Mouse (Mus musculus) layer of hippocampus, adult 9-10 months (tissue): ENCODE data around the gene Snx25.
"Not testable (repeated sequence)": the region's sequence is repeated elsewhere in the genome, so short reads cannot be mapped to it uniquely, and the experiment has no call there.

Experiments used
- DNase-seq: peaks from one replicate; pipeline ENCODE4 v3.0.0; 2022; ENCODE audit warnings: low spot score

Gene Snx25

GRCm38 (mm10) chr8:46137336-46137735, 14.6 kb downstream of the Snx25 start:
- DNase-seq = no peak

GRCm38 (mm10) chr8:46135546-46135945, 16.4 kb downstream of the Snx25 start:
- DNase-seq = not testable (repeated sequence)

- DNase-seq = no peak
These were observed 21.5 kb downstream of the Snx25 start for GRCm38 (mm10) chr8:46130426-46130825.

- no peak for DNase-seq
These were observed 29.5 kb downstream of the Snx25 start for GRCm38 (mm10) chr8:46122498-46122897.

GRCm38 (mm10) chr8:46119176-46119575, 32.8 kb downstream of the Snx25 start:
- DNase-seq = no peak

- no peak for DNase-seq
These were observed 34.8 kb downstream of the Snx25 start for GRCm38 (mm10) chr8:46117172-46117571.

- not testable (repeated sequence) for DNase-seq
These were observed 38.4 kb downstream of the Snx25 start for GRCm38 (mm10) chr8:46113421-46114170.

GRCm38 (mm10) chr8:46107690-46108089, 44.3 kb downstream of the Snx25 start:
- DNase-seq = no peak

GRCm38 (mm10) chr8:46103434-46103833, 48.5 kb downstream of the Snx25 start:
- no peak for DNase-seq

- DNase-seq = no peak
These were observed 59.1 kb downstream of the Snx25 start for GRCm38 (mm10) chr8:46092667-46093360.

GRCm38 (mm10) chr8:46083141-46083540, 68.8 kb downstream of the Snx25 start:
- DNase-seq = no peak

- no peak for DNase-seq
These were observed 70.9 kb downstream of the Snx25 start for GRCm38 (mm10) chr8:46081030-46081429.

- DNase-seq = no peak
These were observed 73.1 kb downstream of the Snx25 start for GRCm38 (mm10) chr8:46078866-46079265.

- DNase-seq = no peak
These were observed 76.7 kb downstream of the Snx25 start for GRCm38 (mm10) chr8:46075223-46075622.

GRCm38 (mm10) chr8:46073540-46074140, 78.3 kb downstream of the Snx25 start:
- no peak for DNase-seq

- no peak for DNase-seq
These were observed 79.2 kb downstream of the Snx25 start for GRCm38 (mm10) chr8:46072798-46073197.

GRCm38 (mm10) chr8:46040260-46040659, 111.7 kb downstream of the Snx25 start:
- DNase-seq = peak; percentile 18

GRCm38 (mm10) chr8:46039666-46040065, 112.3 kb downstream of the Snx25 start:
- no peak for DNase-seq

GRCm38 (mm10) chr8:46036217-46036616, 115.7 kb downstream of the Snx25 start:
- no peak for DNase-seq

- no peak for DNase-seq
These were observed 127.6 kb downstream of the Snx25 start for GRCm38 (mm10) chr8:46024392-46024791.

- DNase-seq = no peak
These were observed 129.2 kb downstream of the Snx25 start for GRCm38 (mm10) chr8:46022758-46023157.

- DNase-seq = no peak
These were observed 129.8 kb downstream of the Snx25 start for GRCm38 (mm10) chr8:46022203-46022602.
